Mouse (Mus musculus): Measurements from ENCODE around the gene Gm21149.
"Not testable (repeated sequence)": the region's sequence is repeated elsewhere in the genome, so short reads cannot be mapped to it uniquely, and the experiment has no call there.

Gm21149 gene

GRCm38 (mm10) chr5:15476423-15476822, at the start of gene Gm21149:
Gene Gm21149, minus strand, starts transcription at chr5:15476523.
- not testable (repeated sequence) for DNase-seq (ENCODE audit: low spot score in 2 of 2)

GRCm38 (mm10) chr5:15522470-15522869, 46.1 kb upstream of the Gm21149 start:
- DNase-seq (ENCODE audit: low spot score in 2 of 2): not testable (repeated sequence)

- DNase-seq (ENCODE audit: low spot score in 2 of 2): not testable (repeated sequence)
Measured at GRCm38 (mm10) chr5:15522028-15522427, 45.7 kb upstream of the Gm21149 start.

- not testable (repeated sequence) for DNase-seq (ENCODE audit: low spot score in 2 of 2)
Measured at GRCm38 (mm10) chr5:15520418-15520817, 44.1 kb upstream of the Gm21149 start.

- not testable (repeated sequence) for DNase-seq (ENCODE audit: low spot score in 2 of 2)
Measured at GRCm38 (mm10) chr5:15517150-15517549, 40.8 kb upstream of the Gm21149 start.

GRCm38 (mm10) chr5:15512236-15512635, 35.9 kb upstream of the Gm21149 start:
- DNase-seq (ENCODE audit: low spot score in 2 of 2): not testable (repeated sequence)

- DNase-seq (ENCODE audit: low spot score in 2 of 2): not testable (repeated sequence)
Measured at GRCm38 (mm10) chr5:15509911-15510310, 33.6 kb upstream of the Gm21149 start.

GRCm38 (mm10) chr5:15508460-15509451, 32.4 kb upstream of the Gm21149 start:
- DNase-seq (ENCODE audit: low spot score in 2 of 2): peak in 1 of 2 experiments; percentile 58

- not testable (repeated sequence) for DNase-seq (ENCODE audit: low spot score in 2 of 2)
Measured at GRCm38 (mm10) chr5:15507757-15508459, 31.6 kb upstream of the Gm21149 start.

- no peak for DNase-seq (ENCODE audit: low spot score in 2 of 2)
Measured at GRCm38 (mm10) chr5:15507309-15507619, 30.9 kb upstream of the Gm21149 start.

- no peak for DNase-seq (ENCODE audit: low spot score in 2 of 2)
Measured at GRCm38 (mm10) chr5:15506575-15507308, 30.4 kb upstream of the Gm21149 start.

- DNase-seq (ENCODE audit: low spot score in 2 of 2): peak in 1 of 2 experiments; percentile 13
Measured at GRCm38 (mm10) chr5:15498774-15499400, 22.6 kb upstream of the Gm21149 start.

- DNase-seq (ENCODE audit: low spot score in 2 of 2): not testable (repeated sequence)
Measured at GRCm38 (mm10) chr5:15498350-15498749, 22.0 kb upstream of the Gm21149 start.

- DNase-seq (ENCODE audit: low spot score in 2 of 2): not testable (repeated sequence)
Measured at GRCm38 (mm10) chr5:15490934-15491333, 14.6 kb upstream of the Gm21149 start.

GRCm38 (mm10) chr5:15488743-15489142, 12.4 kb upstream of the Gm21149 start:
- DNase-seq (ENCODE audit: low spot score in 2 of 2): no peak

GRCm38 (mm10) chr5:15484616-15485015, 8.3 kb upstream of the Gm21149 start:
- not testable (repeated sequence) for DNase-seq (ENCODE audit: low spot score in 2 of 2)

GRCm38 (mm10) chr5:15483576-15483975, 7.3 kb upstream of the Gm21149 start:
- DNase-seq (ENCODE audit: low spot score in 2 of 2): not testable (repeated sequence)

- DNase-seq (ENCODE audit: low spot score in 2 of 2): peak; percentile 14 to 67
Measured at GRCm38 (mm10) chr5:15482815-15483214, 6.5 kb upstream of the Gm21149 start.

- DNase-seq (ENCODE audit: low spot score in 2 of 2): not testable (repeated sequence)
Measured at GRCm38 (mm10) chr5:15470141-15470540, 6.2 kb downstream of the Gm21149 start.

GRCm38 (mm10) chr5:15467768-15468167, 8.6 kb downstream of the Gm21149 start:
- DNase-seq (ENCODE audit: low spot score in 2 of 2): not testable (repeated sequence)

- DNase-seq (ENCODE audit: low spot score in 2 of 2): not testable (repeated sequence)
Measured at GRCm38 (mm10) chr5:15466218-15466617, 10.1 kb downstream of the Gm21149 start.

Data from spleen, postnatal 4 days (tissue).